Mouse (Mus musculus): ENCODE measurements around the gene Cpne4. TPM values are rescaled to one million over a fixed set of nuclear protein-coding genes. Genes with fewer than 3 reads are reported as not detected.

The Cpne4 gene
- polyA plus RNA-seq, 1 experiment from 2014 or later, result not detected

- WGBS (ENCODE audit: insufficient replicate concordance), result under 1% methylated on average over 31 of the region's 31 CpGs
- H3K4me1 ChIP-seq (ENCODE audit: control insufficient read depth, low read depth, low read length), result no peaks in the 10 kb centered on the region
- peak within 1 kb of the TSS; percentile 72 for H3K27ac ChIP-seq (ENCODE audit: low read length)
- H3K9me3 ChIP-seq (replicated peaks; ENCODE audit: control insufficient read depth, low read length), result no peaks in the 10 kb centered on the region
- peak; percentile 80 for ATAC-seq (ENCODE audit: low read depth)
- peak within 1 kb of the TSS; percentile 90 for H3K9ac ChIP-seq (ENCODE audit: low read depth, low read length)
- no peaks in the 10 kb centered on the region for H3K27me3 ChIP-seq (ENCODE audit: control insufficient read depth, insufficient read depth, low read depth, low read length)
- peaks cover 20% of the 10 kb centered on the region for H3K36me3 ChIP-seq (ENCODE audit: control insufficient read depth, insufficient read depth)
- H3K4me2 ChIP-seq (ENCODE audit: low read depth, low read length), result peak within 1 kb of the TSS; percentile 56
- H3K4me3 ChIP-seq (ENCODE audit: low read depth, low read length), result peak within 1 kb of the TSS; percentile 93
Measured at GRCm38 (mm10) chr9:105053147-105053557, 506.1 kb downstream of the Cpne4 start, which contains the start of gene Mrpl3. Gene Mrpl3 (plus strand): TSS chr9:105053239.

- Histone ChIP-seq H3K36me3 (ENCODE audit: control insufficient read depth, insufficient read depth) (peaks cover 20% of the 10 kb centered on the region), H3K27me3 (ENCODE audit: control insufficient read depth, insufficient read depth, low read depth, low read length) (no peaks in the 10 kb centered on the region), H3K4me2 (ENCODE audit: low read depth, low read length) (peak overlapping the region; percentile 56), H3K27ac (ENCODE audit: low read length) (no peak overlapping the region), H3K9me3 (replicated peaks; ENCODE audit: control insufficient read depth, low read length) (no peaks in the 10 kb centered on the region), H3K9ac (ENCODE audit: low read depth, low read length) (peak overlapping the region; percentile 90), H3K4me3 (ENCODE audit: low read depth, low read length) (peak overlapping the region; percentile 93), H3K4me1 (ENCODE audit: control insufficient read depth, low read depth, low read length) (no peaks in the 10 kb centered on the region)
- WGBS (ENCODE audit: insufficient replicate concordance), result 14% methylated on average over 4 of the region's 4 CpGs
- no peak for ATAC-seq (ENCODE audit: low read depth)
Measured at GRCm38 (mm10) chr9:105053812-105054211, 506.7 kb downstream of the Cpne4 start.

- Histone ChIP-seq H3K4me3 (ENCODE audit: low read depth, low read length) (no peak overlapping the region), H3K9ac (ENCODE audit: low read depth, low read length) (no peak overlapping the region), H3K36me3 (ENCODE audit: control insufficient read depth, insufficient read depth) (peaks cover 2% of the 10 kb centered on the region; the same call in 1 of the 2 replicates), H3K9me3 (replicated peaks; ENCODE audit: control insufficient read depth, low read length) (no peaks in the 10 kb centered on the region), H3K27ac (ENCODE audit: low read length) (no peak overlapping the region), H3K4me2 (ENCODE audit: low read depth, low read length) (no peak overlapping the region), H3K4me1 (ENCODE audit: control insufficient read depth, low read depth, low read length) (no peaks in the 10 kb centered on the region), H3K27me3 (ENCODE audit: control insufficient read depth, insufficient read depth, low read depth, low read length) (no peaks in the 10 kb centered on the region)
- no peak for ATAC-seq (ENCODE audit: low read depth)
- 78% methylated on average over 10 of the region's 10 CpGs for WGBS (ENCODE audit: insufficient replicate concordance)
Measured at GRCm38 (mm10) chr9:105069106-105069505, 522.0 kb downstream of the Cpne4 start.

- 67% methylated on average over 4 of the region's 4 CpGs for WGBS (ENCODE audit: insufficient replicate concordance)
- Histone ChIP-seq H3K9ac (ENCODE audit: low read depth, low read length) (no peak overlapping the region), H3K9me3 (replicated peaks; ENCODE audit: control insufficient read depth, low read length) (no peaks in the 10 kb centered on the region), H3K4me3 (ENCODE audit: low read depth, low read length) (no peak overlapping the region), H3K4me2 (ENCODE audit: low read depth, low read length) (no peak overlapping the region), H3K27me3 (ENCODE audit: control insufficient read depth, insufficient read depth, low read depth, low read length) (no peaks in the 10 kb centered on the region), H3K4me1 (ENCODE audit: control insufficient read depth, low read depth, low read length) (no peaks in the 10 kb centered on the region), H3K27ac (ENCODE audit: low read length) (no peak overlapping the region), H3K36me3 (ENCODE audit: control insufficient read depth, insufficient read depth) (peaks cover 5% of the 10 kb centered on the region)
- no peak for ATAC-seq (ENCODE audit: low read depth)
Measured at GRCm38 (mm10) chr9:105072991-105073748, 526.1 kb downstream of the Cpne4 start.

GRCm38 (mm10) chr9:105074851-105075250, 527.8 kb downstream of the Cpne4 start:
- no peaks in the 10 kb centered on the region for H3K27me3 ChIP-seq (ENCODE audit: control insufficient read depth, insufficient read depth, low read depth, low read length)
- no peak for ATAC-seq (ENCODE audit: low read depth)
- WGBS (ENCODE audit: insufficient replicate concordance), result 76% methylated on average over 8 of the region's 8 CpGs
- no peak overlapping the region for H3K4me2 ChIP-seq (ENCODE audit: low read depth, low read length)
- H3K9me3 ChIP-seq (replicated peaks; ENCODE audit: control insufficient read depth, low read length), result no peaks in the 10 kb centered on the region
- no peak overlapping the region for H3K9ac ChIP-seq (ENCODE audit: low read depth, low read length)
- no peaks in the 10 kb centered on the region for H3K4me1 ChIP-seq (ENCODE audit: control insufficient read depth, low read depth, low read length)
- no peak overlapping the region for H3K4me3 ChIP-seq (ENCODE audit: low read depth, low read length)
- H3K27ac ChIP-seq (ENCODE audit: low read length), result no peak overlapping the region
- H3K36me3 ChIP-seq (ENCODE audit: control insufficient read depth, insufficient read depth), result peaks cover 5% of the 10 kb centered on the region

- Histone ChIP-seq H3K4me1 (ENCODE audit: control insufficient read depth, low read depth, low read length) (no peaks in the 10 kb centered on the region), H3K9ac (ENCODE audit: low read depth, low read length) (no peak overlapping the region), H3K4me2 (ENCODE audit: low read depth, low read length) (no peak overlapping the region), H3K36me3 (ENCODE audit: control insufficient read depth, insufficient read depth) (peaks cover 5% of the 10 kb centered on the region), H3K27me3 (ENCODE audit: control insufficient read depth, insufficient read depth, low read depth, low read length) (no peaks in the 10 kb centered on the region), H3K9me3 (replicated peaks; ENCODE audit: control insufficient read depth, low read length) (no peaks in the 10 kb centered on the region), H3K27ac (ENCODE audit: low read length) (no peak overlapping the region), H3K4me3 (ENCODE audit: low read depth, low read length) (no peak overlapping the region)
- 83% methylated on average over 13 of the region's 13 CpGs for WGBS (ENCODE audit: insufficient replicate concordance)
- ATAC-seq (ENCODE audit: low read depth), result no peak
Measured at GRCm38 (mm10) chr9:105076756-105077424, 529.8 kb downstream of the Cpne4 start.

- no peak overlapping the region for H3K4me2 ChIP-seq (ENCODE audit: low read depth, low read length)
- H3K36me3 ChIP-seq (ENCODE audit: control insufficient read depth, insufficient read depth), result peaks cover 5% of the 10 kb centered on the region
- H3K27me3 ChIP-seq (ENCODE audit: control insufficient read depth, insufficient read depth, low read depth, low read length), result no peaks in the 10 kb centered on the region
- no peak overlapping the region for H3K4me3 ChIP-seq (ENCODE audit: low read depth, low read length)
- H3K9me3 ChIP-seq (replicated peaks; ENCODE audit: control insufficient read depth, low read length), result no peaks in the 10 kb centered on the region
- no peak overlapping the region for H3K27ac ChIP-seq (ENCODE audit: low read length)
- ATAC-seq (ENCODE audit: low read depth), result no peak
- 71% methylated on average over 4 of the region's 4 CpGs for WGBS (ENCODE audit: insufficient replicate concordance)
- H3K4me1 ChIP-seq (ENCODE audit: control insufficient read depth, low read depth, low read length), result no peaks in the 10 kb centered on the region
- no peak overlapping the region for H3K9ac ChIP-seq (ENCODE audit: low read depth, low read length)
Measured at GRCm38 (mm10) chr9:105078460-105078859, 531.4 kb downstream of the Cpne4 start.

- ATAC-seq (ENCODE audit: low read depth), result no peak
- Histone ChIP-seq H3K9me3 (replicated peaks; ENCODE audit: control insufficient read depth, low read length) (no peaks in the 10 kb centered on the region), H3K4me3 (ENCODE audit: low read depth, low read length) (no peak overlapping the region), H3K27ac (ENCODE audit: low read length) (no peak overlapping the region), H3K4me2 (ENCODE audit: low read depth, low read length) (no peak overlapping the region), H3K36me3 (ENCODE audit: control insufficient read depth, insufficient read depth) (peaks cover 1% of the 10 kb centered on the region; the same call in 1 of the 2 replicates), H3K27me3 (ENCODE audit: control insufficient read depth, insufficient read depth, low read depth, low read length) (no peaks in the 10 kb centered on the region), H3K4me1 (ENCODE audit: control insufficient read depth, low read depth, low read length) (no peaks in the 10 kb centered on the region), H3K9ac (ENCODE audit: low read depth, low read length) (no peak overlapping the region)
- 75% methylated on average over 3 of the region's 3 CpGs for WGBS (ENCODE audit: insufficient replicate concordance)
Measured at GRCm38 (mm10) chr9:105080246-105080645, 533.2 kb downstream of the Cpne4 start.

Measured in liver, embryonic 16.5 days (tissue).